Mouse (Mus musculus) limb, embryonic 11.5 days (tissue): ENCODE measurements around the gene Cntfr. TPM values are rescaled to one million over a fixed set of nuclear protein-coding genes. Genes with fewer than 3 reads are reported as not detected.

ENCODE experiments used
- ATAC-seq: fragments of 200-750 bp; cut with Nextera tagmentation; 2 replicates; pipeline ENCODE4 v1.8.0; 2017; ENCODE audit warnings: low read depth; ENCODE audit not compliant: insufficient number of reproducible peaks, low FRiP score, low TSS enrichment
- DNase-seq: peaks from one replicate; pipeline ENCODE4 v3.0.0-alpha.2; 2015; ENCODE audit warnings: low spot score
- H3K27ac ChIP-seq: fragments of 300-500 bp; sonication (generic); replicated peaks from 2 replicates; pipeline ENCODE4 v1.5.1; 2014; ENCODE audit warnings: low read depth, mild to moderate bottlenecking, low read length
- H3K27me3 ChIP-seq: fragments of 300-500 bp; sonication (generic); 2 replicates; pipeline ENCODE4 v1.6.1; 2014; ENCODE audit warnings: mild to moderate bottlenecking, low read length, mixed read lengths; ENCODE audit not compliant: control insufficient read depth, insufficient read depth
- H3K36me3 ChIP-seq: fragments of 300-500 bp; sonication (generic); 2 replicates; pipeline ENCODE4 v1.6.1; 2014; ENCODE audit warnings: mild to moderate bottlenecking, low read length, moderate library complexity, mixed read lengths; ENCODE audit not compliant: control insufficient read depth, insufficient read depth
- H3K4me1 ChIP-seq: fragments of 300-500 bp; sonication (generic); 2 replicates; pipeline ENCODE4 v1.6.1; 2014; ENCODE audit warnings: low read length, mixed read lengths; ENCODE audit not compliant: control insufficient read depth, insufficient read depth
- H3K4me2 ChIP-seq: fragments of 300-500 bp; sonication (generic); 2 replicates; pipeline ENCODE4 v1.6.1; 2014; ENCODE audit warnings: low read depth, mild to moderate bottlenecking, moderate library complexity; ENCODE audit not compliant: severe bottlenecking
- H3K4me3 ChIP-seq: fragments of 300-500 bp; sonication (generic); 2 replicates; pipeline ENCODE4 v1.5.1; 2014; ENCODE audit warnings: low read depth, low read length
- H3K9ac ChIP-seq: fragments of 300-500 bp; sonication (generic); 2 replicates; pipeline ENCODE4 v1.6.1; 2014; ENCODE audit warnings: mild to moderate bottlenecking, low read length
- H3K9me3 ChIP-seq: fragments of 300-500 bp; sonication (generic); 2 replicates; pipeline ENCODE4 v1.6.1; 2016; ENCODE audit warnings: low read length; ENCODE audit not compliant: control insufficient read depth
- WGBS: fragments of 180-500 bp; shearing (Covaris S2); extraction: QIAGEN DNeasy Blood & Tissue Kit; methylation state at CpG from one replicate; pipeline ENCODE4 v1.1.7; 2014; 5-methylcytosine and 5-hydroxymethylcytosine counted together
- polyA plus RNA-seq: library from polyadenylated mRNA; unstranded; fragments of >200 nt; fragmentation: Nextera tagmentation; extraction: Ambion mirVana; gene quantifications from 2 replicates; pipeline ENCODE4 v1.2.1, GENCODE M21; 2014

Cntfr gene
- polyA plus RNA-seq, 1 experiment from 2014 or later = 5.6 TPM

DNA sequence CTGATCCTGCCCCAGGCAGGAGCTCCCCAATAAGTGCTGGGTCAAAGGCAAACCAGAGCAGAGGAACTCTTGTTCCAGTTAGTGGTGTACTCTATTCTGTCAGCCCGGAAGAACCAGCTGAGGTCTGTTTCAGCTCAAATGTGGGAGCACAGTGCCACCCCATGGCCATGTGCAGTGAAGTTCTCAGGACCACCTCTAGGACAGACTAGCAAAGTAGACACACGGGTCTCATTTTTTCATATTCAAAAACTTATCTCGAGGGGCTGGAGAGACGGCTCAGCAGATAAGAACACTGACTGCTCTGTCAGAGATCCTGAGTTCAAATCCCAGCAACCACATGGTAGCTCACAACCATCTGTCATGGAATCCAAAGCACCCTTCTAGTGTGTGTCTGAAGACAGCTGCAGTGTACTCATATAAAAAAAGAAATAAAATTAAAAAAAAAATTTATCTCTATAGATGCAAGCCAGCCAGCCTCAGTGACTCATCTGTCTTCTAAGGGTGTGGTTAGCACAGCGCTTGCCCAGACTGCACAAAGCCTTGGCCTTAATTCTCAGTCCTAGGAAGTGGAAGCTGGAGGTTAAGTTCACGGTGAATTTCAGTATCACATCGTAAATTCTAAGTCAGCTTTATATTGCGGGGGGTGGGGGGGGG, 40.8 kb upstream of the Cntfr start:
- no peaks in the 10 kb centered on the region for H3K9me3 ChIP-seq
- ATAC-seq (no peak), DNase-seq (peak; percentile 78)
- peaks cover 8% of the 10 kb centered on the region for H3K27me3 ChIP-seq
- peaks cover 4% of the 10 kb centered on the region; the same call in 1 of the 2 replicates for H3K36me3 ChIP-seq
- no peak overlapping the region for H3K4me2 ChIP-seq
- no peak overlapping the region for H3K9ac ChIP-seq
- H3K4me3 ChIP-seq = no peak overlapping the region
- 0 out of 2 replicates have a peak, but pooled peaks cover 2% of the 10 kb centered on the region for H3K4me1 ChIP-seq
- 31% methylated on average over 8 of the region's 8 CpGs for WGBS
- no peak overlapping the region for H3K27ac ChIP-seq

DNA sequence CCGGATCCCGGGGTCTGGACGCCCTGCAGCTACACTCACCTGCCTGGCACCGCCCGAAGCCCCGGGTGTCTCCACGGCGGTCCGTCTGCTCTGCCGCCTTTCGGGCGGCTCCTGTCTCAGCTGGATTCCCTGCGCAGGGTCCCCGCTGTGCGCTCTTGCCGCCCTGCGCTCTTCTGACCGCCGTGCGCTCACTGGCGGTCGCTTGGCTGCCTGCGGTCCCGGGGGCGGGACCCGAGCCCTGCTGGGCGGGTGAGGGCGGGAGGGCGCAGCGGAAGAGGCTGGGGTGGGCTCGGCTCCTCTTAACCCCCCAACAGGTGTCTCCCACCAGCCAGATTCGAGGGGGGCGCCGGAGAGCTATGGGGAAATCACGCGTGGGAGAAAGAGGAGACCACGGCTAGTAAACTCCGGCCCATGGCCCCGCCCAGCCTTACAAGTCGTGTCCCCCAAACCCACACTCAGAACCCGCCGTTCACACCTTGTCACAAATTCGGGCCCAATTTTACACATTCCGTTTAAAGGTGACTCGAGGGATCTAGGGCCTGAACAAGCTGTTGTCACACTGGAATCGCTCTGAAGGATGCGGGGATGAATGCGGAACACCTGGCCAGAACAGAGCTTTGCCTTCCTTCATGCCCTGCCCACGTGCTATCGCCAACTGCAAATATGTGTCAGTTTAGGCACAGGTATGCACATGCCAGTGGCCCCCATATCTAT, 34.3 kb upstream of the Cntfr start, which contains the start of gene Arid3c:
TSS of gene Arid3c (minus strand) at position 91 of the 714 bp plus-strand sequence.
- 4% methylated on average over 39 of the region's 50 CpGs for WGBS
- Histone ChIP-seq H3K4me3 (peak within 1 kb of the TSS; percentile 29), H3K9ac (no peak within 1 kb of the TSS), H3K9me3 (no peaks in the 10 kb centered on the region), H3K4me2 (peak within 1 kb of the TSS; percentile 43), H3K36me3 (no peaks in the 10 kb centered on the region), H3K4me1 (peaks cover 5% of the 10 kb centered on the region), H3K27ac (no peak within 1 kb of the TSS), H3K27me3 (peaks cover 66% of the 10 kb centered on the region)
- ATAC-seq (no peak), DNase-seq (no peak)

DNA sequence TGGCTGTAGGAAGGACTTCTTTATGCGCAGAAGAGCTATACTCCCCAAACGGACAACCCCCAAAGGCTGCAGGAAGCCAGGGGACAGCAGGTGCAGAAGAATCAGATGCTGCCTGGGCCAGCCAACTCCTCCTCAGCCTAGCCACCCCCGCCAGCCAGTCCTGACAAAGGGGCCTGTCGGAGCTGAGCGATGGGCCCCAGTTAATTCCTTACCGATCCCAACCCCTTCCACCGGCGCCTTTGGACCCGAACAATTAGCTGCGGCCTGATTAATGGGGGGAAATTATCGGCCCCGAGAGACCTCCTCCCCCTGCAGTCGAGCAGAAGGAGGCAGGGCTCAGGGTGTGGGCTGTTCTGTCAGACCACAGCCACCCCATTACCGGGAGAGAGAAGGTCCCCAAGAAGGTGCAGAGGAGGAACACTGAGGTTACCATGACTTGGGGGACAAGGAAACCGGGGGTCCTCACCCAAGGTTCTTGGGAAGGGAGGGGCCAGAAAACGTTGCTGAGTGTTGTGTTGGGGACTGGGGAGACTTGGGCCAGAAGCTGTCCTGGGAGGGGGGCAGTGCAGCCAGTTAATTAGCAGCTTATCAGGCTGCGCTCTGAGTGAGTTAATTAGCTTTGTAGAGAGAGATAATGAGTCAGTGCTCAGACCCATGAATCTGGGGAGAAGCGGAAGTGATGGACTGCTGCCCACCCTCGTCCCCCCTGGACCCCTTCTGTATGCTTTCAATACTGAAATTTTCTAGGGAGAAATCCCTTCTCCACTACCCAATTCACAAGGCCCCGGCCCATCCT, 30.1 kb upstream of the Cntfr start:
- no peak for ATAC-seq

DNA sequence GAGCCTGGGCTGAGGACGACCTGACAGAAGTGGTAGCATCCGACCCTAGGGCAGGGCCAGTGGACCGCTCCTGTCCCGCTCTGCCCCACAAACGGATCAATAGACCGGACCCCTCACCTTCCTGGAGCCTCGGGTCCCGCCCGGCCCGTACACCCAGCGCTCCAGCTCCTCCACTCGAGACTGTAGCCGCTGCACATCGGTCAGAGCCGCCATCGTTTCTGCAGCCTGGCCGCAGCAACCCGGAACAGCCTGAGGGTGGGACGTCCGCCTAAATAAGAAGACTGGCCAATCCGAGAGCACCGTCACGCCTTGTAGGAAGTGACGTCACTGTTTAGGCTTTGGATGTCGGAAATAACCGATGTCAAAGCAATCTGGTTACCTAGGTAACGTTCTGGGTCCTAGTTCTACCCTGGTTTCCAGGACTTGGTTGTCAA, 26.0 kb upstream of the Cntfr start, which contains the start of gene Dctn3:
TSS of gene Dctn3 (minus strand) at position 253 of the 434 bp plus-strand sequence.
- ATAC-seq = peak; percentile 88

More for the DNA sequence above, 30.1 kb upstream of the Cntfr start:
- Histone ChIP-seq H3K27ac (no peak overlapping the region), H3K4me1 (peaks cover 10% of the 10 kb centered on the region), H3K4me2 (no peak overlapping the region), H3K27me3 (peaks cover 80% of the 10 kb centered on the region), H3K9ac (no peak overlapping the region), H3K36me3 (no peaks in the 10 kb centered on the region), H3K9me3 (no peaks in the 10 kb centered on the region), H3K4me3 (no peak overlapping the region)
- WGBS = 14% methylated on average over 20 of the region's 20 CpGs
- no peak for DNase-seq

DNA sequence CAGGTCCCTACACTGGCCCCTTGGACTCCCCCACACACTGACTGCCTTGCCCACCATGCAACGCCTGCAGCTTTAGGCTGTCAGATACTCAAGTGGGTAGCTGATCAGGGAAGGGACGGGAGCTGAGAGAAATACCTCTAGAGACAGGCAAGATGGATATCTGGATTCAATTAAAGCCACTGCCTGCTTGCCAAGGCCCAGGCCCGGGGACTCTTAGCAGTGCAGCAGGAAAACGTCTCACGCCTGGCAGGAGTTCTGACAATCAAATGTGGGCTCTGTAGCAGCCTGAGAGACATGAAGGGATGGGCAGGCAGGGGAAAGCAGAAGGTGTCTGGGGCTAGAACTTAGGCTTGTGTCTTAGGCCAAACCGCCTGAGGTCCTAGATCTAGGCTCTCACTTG, 19.9 kb upstream of the Cntfr start:
- no peak overlapping the region for H3K4me3 ChIP-seq
- H3K9me3 ChIP-seq = no peaks in the 10 kb centered on the region
- H3K4me2 ChIP-seq = no peak overlapping the region
- peaks cover 18% of the 10 kb centered on the region for H3K4me1 ChIP-seq
- H3K36me3 ChIP-seq = peaks cover 5% of the 10 kb centered on the region; the same call in 1 of the 2 replicates
- ATAC-seq (no peak), DNase-seq (no peak)
- no peak overlapping the region; the same call in 1 of the 2 replicates for H3K9ac ChIP-seq
- WGBS = 31% methylated on average over 6 of the region's 6 CpGs
- H3K27ac ChIP-seq = no peak overlapping the region
- no peaks in the 10 kb centered on the region for H3K27me3 ChIP-seq

More for the DNA sequence above, 26.0 kb upstream of the Cntfr start, which contains the start of gene Dctn3:
- Histone ChIP-seq H3K27me3 (peaks cover 43% of the 10 kb centered on the region), H3K4me3 (peak within 1 kb of the TSS; percentile 90), H3K36me3 (peaks cover 2% of the 10 kb centered on the region; the same call in 1 of the 2 replicates), H3K9ac (peak within 1 kb of the TSS; percentile 79), H3K4me1 (peaks cover 5% of the 10 kb centered on the region; the same call in 1 of the 2 replicates), H3K9me3 (no peaks in the 10 kb centered on the region), H3K4me2 (peak within 1 kb of the TSS; percentile 75), H3K27ac (no peak within 1 kb of the TSS)
- peak; percentile 90 for DNase-seq
- under 1% methylated on average over 27 of the region's 27 CpGs for WGBS

DNA sequence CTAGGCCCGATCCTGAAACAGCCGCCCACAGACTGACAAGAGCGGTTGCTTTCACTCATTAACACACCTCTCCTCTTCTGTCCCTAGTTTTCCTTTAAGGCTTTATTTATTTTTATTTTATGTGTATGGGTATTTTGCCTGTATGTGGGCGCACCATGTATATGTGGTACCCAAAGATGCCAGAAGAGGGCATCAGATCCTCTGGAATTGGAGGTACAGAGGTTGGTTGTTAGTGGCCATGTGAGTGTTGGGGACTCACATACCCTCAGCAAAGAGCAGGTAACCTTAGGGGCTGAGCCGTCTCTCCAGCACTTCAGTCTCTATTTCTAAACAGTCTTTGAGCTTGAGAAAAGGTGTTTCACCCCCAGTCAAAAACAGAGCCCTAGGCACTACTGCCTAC, 18.7 kb upstream of the Cntfr start:
- ATAC-seq = no peak
- DNase-seq = no peak
- no peak overlapping the region for H3K4me3 ChIP-seq
- 90% methylated on average over 5 of the region's 5 CpGs for WGBS
- peaks cover 5% of the 10 kb centered on the region; the same call in 1 of the 2 replicates for H3K36me3 ChIP-seq
- H3K9me3 ChIP-seq = no peaks in the 10 kb centered on the region
- H3K4me1 ChIP-seq = peaks cover 23% of the 10 kb centered on the region
- H3K4me2 ChIP-seq = no peak overlapping the region
- H3K27ac ChIP-seq = no peak overlapping the region
- H3K27me3 ChIP-seq = no peaks in the 10 kb centered on the region
- no peak overlapping the region for H3K9ac ChIP-seq

DNA sequence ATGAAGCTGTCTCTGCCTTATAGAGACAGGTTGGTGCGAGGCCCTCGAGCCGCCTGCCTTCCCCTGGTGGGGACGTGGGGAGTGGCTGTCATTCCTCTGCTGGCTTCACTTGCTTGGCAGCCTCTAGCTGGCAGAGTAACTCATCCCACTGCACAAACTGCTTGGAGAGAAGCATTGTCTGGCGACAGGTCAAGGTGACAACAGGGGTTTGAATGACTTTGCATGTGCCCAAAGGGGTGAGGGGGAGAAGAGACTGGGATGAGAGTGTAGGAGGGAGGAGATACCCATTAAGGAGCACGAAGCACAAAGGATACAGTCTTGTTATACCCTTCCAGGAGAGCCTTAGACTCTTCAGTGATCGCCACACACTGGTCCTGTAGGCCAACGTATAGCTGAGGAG, 18.2 kb upstream of the Cntfr start:
- H3K4me3 ChIP-seq = no peak overlapping the region
- no peak for DNase-seq
- peaks cover 5% of the 10 kb centered on the region; the same call in 1 of the 2 replicates for H3K36me3 ChIP-seq
- H3K27ac ChIP-seq = no peak overlapping the region
- 75% methylated on average over 8 of the region's 8 CpGs for WGBS
- H3K4me1 ChIP-seq = peaks cover 23% of the 10 kb centered on the region
- ATAC-seq = no peak
- H3K9me3 ChIP-seq = no peaks in the 10 kb centered on the region
- no peaks in the 10 kb centered on the region for H3K27me3 ChIP-seq
- H3K9ac ChIP-seq = no peak overlapping the region
- no peak overlapping the region for H3K4me2 ChIP-seq

DNA sequence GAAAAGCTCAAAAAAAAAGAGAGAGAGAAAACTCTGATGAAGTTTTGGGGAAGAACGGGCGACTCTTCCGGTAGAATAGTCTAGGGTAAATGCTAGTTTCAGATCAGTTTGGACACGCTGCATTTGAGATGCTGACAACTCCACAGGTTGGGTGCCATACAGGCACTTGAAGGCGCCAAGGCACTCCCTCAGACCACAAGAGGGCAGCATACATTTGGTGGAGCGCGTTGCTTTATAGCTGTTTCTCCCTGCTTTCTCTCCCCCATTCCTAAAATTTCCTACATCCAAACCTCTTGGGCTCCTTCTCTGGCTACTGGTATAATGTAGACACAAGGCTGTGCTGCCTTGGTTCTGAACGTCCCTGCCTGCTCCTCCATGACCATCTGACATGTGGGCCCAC, 17.4 kb upstream of the Cntfr start:
- Histone ChIP-seq H3K9me3 (no peaks in the 10 kb centered on the region), H3K9ac (no peak overlapping the region), H3K36me3 (0 out of 2 replicates have a peak, but pooled peaks cover 5% of the 10 kb centered on the region), H3K4me2 (peak overlapping the region; percentile 93; the same call in 1 of the 2 replicates), H3K4me1 (peaks cover 23% of the 10 kb centered on the region), H3K27ac (no peak overlapping the region), H3K27me3 (no peaks in the 10 kb centered on the region), H3K4me3 (no peak overlapping the region)
- 17% methylated on average over 8 of the region's 8 CpGs for WGBS
- DNase-seq (peak; percentile 71), ATAC-seq (no peak)
